Mouse (Mus musculus): ENCODE data around the gene Wdr73. TPM values are rescaled to one million over a fixed set of nuclear protein-coding genes. Genes with fewer than 3 reads are reported as not detected.

The Wdr73 gene
- polyA plus RNA-seq, 1 experiment from 2014 or later: 35.8 TPM

GRCm38 (mm10) chr7:80843176-80843575 is 57.9 kb downstream of the Wdr73 start:
- Histone ChIP-seq H3K36me3 (ENCODE audit: control insufficient read depth, insufficient read depth, low read length) (no peaks in the 10 kb centered on the region), H3K27me3 (replicated peaks; ENCODE audit: control insufficient read depth, insufficient read depth, low read length) (no peaks in the 10 kb centered on the region), H3K4me1 (ENCODE audit: control insufficient read depth, insufficient read depth, low read depth, low read length) (no peaks in the 10 kb centered on the region), H3K4me3 (ENCODE audit: low read length) (no peak overlapping the region), H3K9me3 (ENCODE audit: control insufficient read depth, low read length) (no peaks in the 10 kb centered on the region), H3K4me2 (ENCODE audit: low read length) (no peak overlapping the region), H3K27ac (ENCODE audit: low read depth, low read length) (no peak overlapping the region), H3K9ac (ENCODE audit: low read depth, low read length) (no peak overlapping the region)
- ATAC-seq: no peak
- 82% methylated on average over 1 of the region's 1 CpGs for WGBS

DNA sequence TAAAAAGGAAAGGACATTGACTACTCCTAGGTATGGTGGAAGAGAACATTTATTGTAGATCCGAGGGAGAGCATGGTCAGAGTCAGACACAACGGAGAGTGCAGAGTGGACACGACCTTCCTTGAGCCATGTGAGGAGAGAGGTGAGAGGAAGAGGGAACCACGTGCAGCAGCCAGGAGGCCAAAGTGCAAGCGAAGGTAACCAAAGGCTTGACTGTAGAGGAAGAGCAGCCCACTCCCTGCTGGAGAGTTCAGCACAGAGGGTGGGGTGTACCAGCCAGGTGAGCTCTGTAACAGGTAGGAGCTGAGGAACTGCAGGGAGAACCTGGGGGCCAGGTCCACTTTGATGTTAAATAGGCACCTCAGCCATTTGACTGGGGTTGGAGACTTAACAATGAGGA is 58.9 kb downstream of the Wdr73 start:
- Histone ChIP-seq H3K27ac (ENCODE audit: low read depth, low read length) (no peak overlapping the region), H3K9ac (ENCODE audit: low read depth, low read length) (no peak overlapping the region), H3K4me1 (ENCODE audit: control insufficient read depth, insufficient read depth, low read depth, low read length) (no peaks in the 10 kb centered on the region), H3K9me3 (ENCODE audit: control insufficient read depth, low read length) (no peaks in the 10 kb centered on the region), H3K4me3 (ENCODE audit: low read length) (no peak overlapping the region), H3K4me2 (ENCODE audit: low read length) (no peak overlapping the region), H3K27me3 (replicated peaks; ENCODE audit: control insufficient read depth, insufficient read depth, low read length) (no peaks in the 10 kb centered on the region), H3K36me3 (ENCODE audit: control insufficient read depth, insufficient read depth, low read length) (no peaks in the 10 kb centered on the region)
- no peak for ATAC-seq
- WGBS: 76% methylated on average over 5 of the region's 5 CpGs

GRCm38 (mm10) chr7:80840937-80841336 is 60.1 kb downstream of the Wdr73 start:
- no peak overlapping the region for H3K4me3 ChIP-seq (ENCODE audit: low read length)
- no peak overlapping the region for H3K4me2 ChIP-seq (ENCODE audit: low read length)
- ATAC-seq: no peak
- H3K4me1 ChIP-seq (ENCODE audit: control insufficient read depth, insufficient read depth, low read depth, low read length): no peaks in the 10 kb centered on the region
- no peak overlapping the region for H3K27ac ChIP-seq (ENCODE audit: low read depth, low read length)
- H3K36me3 ChIP-seq (ENCODE audit: control insufficient read depth, insufficient read depth, low read length): no peaks in the 10 kb centered on the region
- no peak overlapping the region for H3K9ac ChIP-seq (ENCODE audit: low read depth, low read length)
- H3K27me3 ChIP-seq (replicated peaks; ENCODE audit: control insufficient read depth, insufficient read depth, low read length): no peaks in the 10 kb centered on the region
- no peaks in the 10 kb centered on the region for H3K9me3 ChIP-seq (ENCODE audit: control insufficient read depth, low read length)
- WGBS: 85% methylated on average over 4 of the region's 4 CpGs

Other genes starting within 250 kb of the Wdr73 start
- 14.2 and 16.1 TPM in 2 replicates for gene Crtc3, start 212.4 kb downstream of the Wdr73 start, polyA plus RNA-seq (2015; fragmentation: Nextera tagmentation; extraction: Ambion mirVana)
- gene Iqgap1, start 75.3 kb downstream of the Wdr73 start, polyA plus RNA-seq (2015; fragmentation: Nextera tagmentation; extraction: Ambion mirVana): 19.2 and 20.7 TPM in 2 replicates
- gene Zscan2, start 40.3 kb downstream of the Wdr73 start, polyA plus RNA-seq (2015; fragmentation: Nextera tagmentation; extraction: Ambion mirVana): 3.3 and 3.4 TPM in 2 replicates
- 7.6 and 7.7 TPM in 2 replicates for gene Nmb, start 3.8 kb upstream of the Wdr73 start, polyA plus RNA-seq (2015; fragmentation: Nextera tagmentation; extraction: Ambion mirVana)
- gene Sec11a, start 46.5 kb upstream of the Wdr73 start, polyA plus RNA-seq (2015; fragmentation: Nextera tagmentation; extraction: Ambion mirVana): 153 and 164 TPM in 2 replicates
- 9.0 and 12.2 TPM in 2 replicates for gene Zfp592, start 92.4 kb upstream of the Wdr73 start, polyA plus RNA-seq (2015; fragmentation: Nextera tagmentation; extraction: Ambion mirVana)
- gene Alpk3, start 156.3 kb upstream of the Wdr73 start, polyA plus RNA-seq (2015; fragmentation: Nextera tagmentation; extraction: Ambion mirVana): 0.10 and 0.27 TPM in 2 replicates
- gene Slc28a1, start 213.5 kb upstream of the Wdr73 start, polyA plus RNA-seq (2015; fragmentation: Nextera tagmentation; extraction: Ambion mirVana): 0.05 TPM in 1 of 2 replicates, not detected in the other